Mouse (Mus musculus) hindbrain, embryonic 11.5 days (tissue): ENCODE measurements around the gene Cracr2a. TPM values are rescaled to one million over a fixed set of nuclear protein-coding genes. Genes with fewer than 3 reads are reported as not detected.
A peak's percentile ranks its signal among the peaks of the same experiment; 100 is the strongest.

Experiments used
- ATAC-seq: fragments of 200-750 bp; cut with Nextera tagmentation; 2 replicates; pipeline ENCODE4 v1.8.0; 2017; ENCODE audit warnings: mild to moderate bottlenecking, moderate TSS enrichment, moderate library complexity; ENCODE audit not compliant: low FRiP score
- DNase-seq: peaks from one replicate; pipeline ENCODE4 v3.0.0-alpha.2; 2015; ENCODE audit warnings: low spot score
- H3K27ac ChIP-seq: fragments of 300-500 bp; sonication (generic); 2 replicates; pipeline ENCODE4 v1.5.1; 2014; ENCODE audit warnings: mild to moderate bottlenecking, low read depth, low read length
- H3K27me3 ChIP-seq: fragments of 300-500 bp; sonication (generic); 2 replicates; pipeline ENCODE4 v1.6.1; 2014; ENCODE audit warnings: mild to moderate bottlenecking, low read length, moderate library complexity, mixed read lengths; ENCODE audit not compliant: control insufficient read depth, insufficient read depth
- H3K36me3 ChIP-seq: fragments of 300-500 bp; sonication (generic); 2 replicates; pipeline ENCODE4 v1.6.1; 2014; ENCODE audit warnings: mild to moderate bottlenecking, low read length, moderate library complexity, mixed read lengths; ENCODE audit not compliant: control insufficient read depth, insufficient read depth
- H3K4me1 ChIP-seq: fragments of 300-500 bp; sonication (generic); replicated peaks from 2 replicates; pipeline ENCODE4 v1.6.1; 2014; ENCODE audit warnings: low read length, mixed read lengths; ENCODE audit not compliant: control insufficient read depth, insufficient read depth
- H3K4me2 ChIP-seq: fragments of 300-500 bp; sonication (generic); replicated peaks from 2 replicates; pipeline ENCODE4 v1.6.1; 2014; ENCODE audit warnings: mild to moderate bottlenecking, low read depth, low read length
- H3K4me3 ChIP-seq: fragments of 300-500 bp; sonication (generic); 2 replicates; pipeline ENCODE4 v1.5.1; 2014; ENCODE audit warnings: low read depth, low read length
- H3K9ac ChIP-seq: fragments of 300-500 bp; sonication (generic); 2 replicates; pipeline ENCODE4 v1.6.1; 2014; ENCODE audit warnings: low read depth, low read length
- H3K9me3 ChIP-seq: fragments of 300-500 bp; sonication (generic); 2 replicates; pipeline ENCODE4 v1.6.1; 2016; ENCODE audit warnings: low read length; ENCODE audit not compliant: control insufficient read depth
- WGBS: fragments of 180-500 bp; shearing (Covaris S2); extraction: QIAGEN DNeasy Blood & Tissue Kit; methylation state at CpG from one replicate; pipeline ENCODE4 v1.1.7; 2014; 5-methylcytosine and 5-hydroxymethylcytosine counted together
- polyA plus RNA-seq: library from polyadenylated mRNA; unstranded; fragments of >200 nt; fragmentation: Nextera tagmentation; extraction: Ambion mirVana; gene quantifications from 2 replicates; pipeline ENCODE4 v1.2.1, GENCODE M21; 2014

The Cracr2a gene
- polyA plus RNA-seq, 1 experiment from 2014 or later = 0.83 TPM

- Histone ChIP-seq H3K27ac (no peak overlapping the region), H3K9ac (no peak overlapping the region), H3K4me1 (no peaks in the 10 kb centered on the region), H3K4me2 (no peak overlapping the region), H3K4me3 (no peak overlapping the region), H3K27me3 (no peaks in the 10 kb centered on the region), H3K36me3 (no peaks in the 10 kb centered on the region), H3K9me3 (no peaks in the 10 kb centered on the region)
- DNase-seq (no peak), ATAC-seq (no peak)
- 66% methylated on average over 15 of the region's 15 CpGs for WGBS
Observed at GRCm38 (mm10) chr6:127605067-127606025, 44.2 kb downstream of the Cracr2a start.

DNA sequence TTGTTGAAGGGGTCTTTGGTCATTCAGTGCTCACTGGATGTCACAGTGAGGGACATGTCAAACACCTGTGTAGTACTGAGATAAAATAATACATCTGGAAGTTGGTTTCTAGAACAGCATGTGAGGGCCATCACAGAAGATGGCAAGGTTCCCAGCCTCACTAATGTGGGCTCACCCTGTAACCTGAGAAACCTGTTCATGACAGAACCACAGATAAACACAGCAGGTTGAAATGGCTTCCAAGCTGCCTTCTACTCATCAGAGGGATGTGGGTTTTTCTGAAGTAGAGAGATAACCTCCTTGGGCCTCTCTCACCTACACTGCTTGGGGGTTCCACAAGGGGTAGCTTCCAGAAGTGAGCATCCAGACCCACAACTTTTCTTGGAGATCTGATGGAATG lies 48.5 kb downstream of the Cracr2a start:
- no peak overlapping the region for H3K27ac ChIP-seq
- H3K4me2 ChIP-seq = no peak overlapping the region
- H3K9ac ChIP-seq = no peak overlapping the region
- ATAC-seq = no peak
- no peak for DNase-seq
- H3K9me3 ChIP-seq = no peaks in the 10 kb centered on the region
- H3K27me3 ChIP-seq = no peaks in the 10 kb centered on the region
- H3K4me1 ChIP-seq = no peaks in the 10 kb centered on the region
- no peak overlapping the region for H3K4me3 ChIP-seq
- H3K36me3 ChIP-seq = no peaks in the 10 kb centered on the region

GRCm38 (mm10) chr6:127611216-127611615 lies 50.1 kb downstream of the Cracr2a start:
- 87% methylated on average over 12 of the region's 12 CpGs for WGBS
- Histone ChIP-seq H3K9ac (no peak overlapping the region), H3K27ac (no peak overlapping the region), H3K4me2 (no peak overlapping the region), H3K27me3 (no peaks in the 10 kb centered on the region), H3K9me3 (no peaks in the 10 kb centered on the region), H3K36me3 (no peaks in the 10 kb centered on the region), H3K4me1 (no peaks in the 10 kb centered on the region), H3K4me3 (no peak overlapping the region)
- DNase-seq = no peak
- ATAC-seq = no peak

GRCm38 (mm10) chr6:127614083-127614984 lies 53.2 kb downstream of the Cracr2a start:
- no peak overlapping the region for H3K4me3 ChIP-seq
- 53% methylated on average over 13 of the region's 13 CpGs for WGBS
- no peak overlapping the region for H3K9ac ChIP-seq
- peak; percentile 71 for ATAC-seq
- H3K4me1 ChIP-seq = no peaks in the 10 kb centered on the region
- no peaks in the 10 kb centered on the region for H3K9me3 ChIP-seq
- H3K4me2 ChIP-seq = no peak overlapping the region
- H3K27me3 ChIP-seq = no peaks in the 10 kb centered on the region
- no peaks in the 10 kb centered on the region for H3K36me3 ChIP-seq
- no peak overlapping the region for H3K27ac ChIP-seq
- peak; percentile 26 for DNase-seq

DNA sequence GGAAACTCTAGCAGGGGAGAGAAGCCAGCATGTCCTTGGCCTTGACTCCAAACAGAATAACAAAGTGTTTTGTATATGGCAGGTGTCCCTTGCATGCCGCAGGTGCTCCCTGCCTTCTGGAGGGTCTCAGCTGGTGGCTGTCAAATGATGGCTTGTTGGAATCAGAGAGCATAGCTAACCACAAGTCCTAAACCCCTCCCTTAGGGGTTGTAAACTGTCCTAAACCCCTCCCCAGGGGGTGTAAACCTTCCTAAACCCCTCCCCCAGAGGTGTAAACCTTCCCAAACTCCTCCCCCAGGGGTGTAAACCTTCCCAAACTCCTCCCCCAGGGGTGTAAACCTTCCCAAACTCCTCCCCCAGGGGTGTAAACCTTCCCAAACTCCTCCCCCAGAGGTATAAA lies 55.5 kb downstream of the Cracr2a start:
- Histone ChIP-seq H3K27me3 (no peaks in the 10 kb centered on the region), H3K4me1 (no peaks in the 10 kb centered on the region), H3K9ac (no peak overlapping the region), H3K4me3 (no peak overlapping the region), H3K9me3 (no peaks in the 10 kb centered on the region), H3K27ac (no peak overlapping the region), H3K4me2 (no peak overlapping the region), H3K36me3 (no peaks in the 10 kb centered on the region)
- DNase-seq = no peak
- ATAC-seq = no peak
- 95% methylated on average over 1 of the region's 1 CpGs for WGBS

DNA sequence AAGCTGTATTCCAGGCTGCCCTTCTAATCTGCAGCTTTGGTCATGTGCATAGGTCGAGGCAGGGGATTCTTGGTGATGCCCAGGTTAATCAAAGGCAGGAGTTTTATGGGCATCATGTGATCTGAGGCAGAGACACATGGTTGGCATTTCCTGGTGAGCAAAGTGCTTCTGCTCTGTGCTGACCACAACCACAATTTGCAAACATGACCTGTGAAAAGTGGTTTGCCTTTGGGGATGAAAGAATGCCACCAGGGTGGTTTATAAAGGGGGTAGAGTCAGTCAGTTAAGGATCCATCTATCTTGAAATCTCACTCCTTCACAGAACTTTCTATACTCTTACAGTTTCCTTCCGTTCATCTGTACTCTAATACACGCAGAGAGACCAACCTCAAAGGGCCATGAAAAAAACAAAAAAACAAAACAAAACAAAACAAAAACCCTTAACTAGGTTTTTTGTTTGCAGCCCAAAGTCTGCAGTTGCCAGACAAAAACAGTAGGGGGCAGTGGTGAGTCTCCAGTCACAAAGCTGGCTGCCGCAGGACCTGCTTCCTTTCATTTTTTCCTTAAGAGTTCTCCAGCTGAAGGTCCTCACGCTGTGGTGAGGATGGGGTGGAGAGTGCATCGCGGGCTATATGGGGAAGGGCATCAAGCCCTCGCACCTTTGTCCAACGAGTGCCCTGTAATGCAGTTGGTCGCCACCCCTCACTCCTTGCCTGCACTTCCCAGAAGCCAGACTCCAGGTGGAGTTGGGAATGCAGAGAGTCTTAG lies 56.3 kb downstream of the Cracr2a start:
- H3K27me3 ChIP-seq = no peaks in the 10 kb centered on the region
- H3K4me3 ChIP-seq = no peak overlapping the region
- no peak overlapping the region for H3K27ac ChIP-seq
- no peaks in the 10 kb centered on the region for H3K36me3 ChIP-seq
- DNase-seq (peak; percentile 76), ATAC-seq (no peak)
- no peak overlapping the region for H3K9ac ChIP-seq
- 32% methylated on average over 10 of the region's 10 CpGs for WGBS
- H3K9me3 ChIP-seq = no peaks in the 10 kb centered on the region
- H3K4me1 ChIP-seq = no peaks in the 10 kb centered on the region
- no peak overlapping the region; the same call in 1 of the 2 replicates for H3K4me2 ChIP-seq

- Histone ChIP-seq H3K36me3 (no peaks in the 10 kb centered on the region), H3K27ac (no peak overlapping the region), H3K4me1 (no peaks in the 10 kb centered on the region), H3K4me2 (no peak overlapping the region), H3K27me3 (no peaks in the 10 kb centered on the region), H3K9ac (no peak overlapping the region), H3K4me3 (no peak overlapping the region), H3K9me3 (no peaks in the 10 kb centered on the region)
- 62% methylated on average over 4 of the region's 4 CpGs for WGBS
- DNase-seq (no peak), ATAC-seq (no peak)
Observed at GRCm38 (mm10) chr6:127618686-127619085, 57.5 kb downstream of the Cracr2a start.

- DNase-seq (peak; percentile 80), ATAC-seq (no peak)
- no peaks in the 10 kb centered on the region for H3K27me3 ChIP-seq
- no peaks in the 10 kb centered on the region for H3K9me3 ChIP-seq
- H3K9ac ChIP-seq = no peak overlapping the region
- H3K4me2 ChIP-seq = no peak overlapping the region
- H3K4me3 ChIP-seq = no peak overlapping the region
- no peak overlapping the region for H3K27ac ChIP-seq
- no peaks in the 10 kb centered on the region for H3K4me1 ChIP-seq
- WGBS = 33% methylated on average over 5 of the region's 5 CpGs
- no peaks in the 10 kb centered on the region for H3K36me3 ChIP-seq
Observed at GRCm38 (mm10) chr6:127625135-127625534, 64.0 kb downstream of the Cracr2a start.
